Mouse (Mus musculus) heart, embryonic 12.5 days (tissue): ENCODE measurements at regions not wholly inside any gene's neighbourhood (a gene's known extent, or its start where the extent isn't known, plus 50 kb on each side); places are given as distances from the start of the nearest gene placed in this dataset.

ENCODE experiments used
- ATAC-seq: fragments of 200-750 bp; cut with Nextera tagmentation; 2 replicates; pipeline ENCODE4 v1.8.0; 2017; ENCODE audit warnings: moderate TSS enrichment, moderate library complexity; ENCODE audit not compliant: insufficient number of reproducible peaks, low FRiP score
- H3K27ac ChIP-seq: fragments of 300-500 bp; sonication (generic); 2 replicates; pipeline ENCODE4 v1.5.1; 2016; ENCODE audit warnings: mild to moderate bottlenecking, moderate library complexity; ENCODE audit not compliant: poor library complexity, severe bottlenecking
- H3K27me3 ChIP-seq: fragments of 300-500 bp; sonication (generic); replicated peaks from 2 replicates; pipeline ENCODE4 v1.6.1; 2016; ENCODE audit warnings: mild to moderate bottlenecking, moderate library complexity
- H3K36me3 ChIP-seq: fragments of 300-500 bp; sonication (generic); 2 replicates; pipeline ENCODE4 v1.6.1; 2016; ENCODE audit warnings: mild to moderate bottlenecking, moderate library complexity
- H3K4me1 ChIP-seq: fragments of 300-500 bp; sonication (generic); replicated peaks from 2 replicates; pipeline ENCODE4 v1.6.1; 2016; ENCODE audit warnings: mild to moderate bottlenecking
- H3K4me2 ChIP-seq: fragments of 300-500 bp; sonication (generic); 2 replicates; pipeline ENCODE4 v1.6.1; 2016; ENCODE audit warnings: mild to moderate bottlenecking, moderate library complexity
- H3K4me3 ChIP-seq: fragments of 300-500 bp; sonication (generic); 2 replicates; pipeline ENCODE4 v1.5.1; 2016; ENCODE audit warnings: mild to moderate bottlenecking
- H3K9ac ChIP-seq: fragments of 300-500 bp; sonication (generic); 2 replicates; pipeline ENCODE4 v1.6.1; 2016; ENCODE audit warnings: mild to moderate bottlenecking, moderate library complexity
- H3K9me3 ChIP-seq: fragments of 300-500 bp; sonication (generic); replicated peaks from 2 replicates; pipeline ENCODE4 v1.6.1; 2016; ENCODE audit warnings: mild to moderate bottlenecking, moderate library complexity
- WGBS: fragments of 180-500 bp; shearing (Covaris S2); methylation state at CpG from one replicate; pipeline ENCODE4 v1.1.7; 2016; 5-methylcytosine and 5-hydroxymethylcytosine counted together

DNA sequence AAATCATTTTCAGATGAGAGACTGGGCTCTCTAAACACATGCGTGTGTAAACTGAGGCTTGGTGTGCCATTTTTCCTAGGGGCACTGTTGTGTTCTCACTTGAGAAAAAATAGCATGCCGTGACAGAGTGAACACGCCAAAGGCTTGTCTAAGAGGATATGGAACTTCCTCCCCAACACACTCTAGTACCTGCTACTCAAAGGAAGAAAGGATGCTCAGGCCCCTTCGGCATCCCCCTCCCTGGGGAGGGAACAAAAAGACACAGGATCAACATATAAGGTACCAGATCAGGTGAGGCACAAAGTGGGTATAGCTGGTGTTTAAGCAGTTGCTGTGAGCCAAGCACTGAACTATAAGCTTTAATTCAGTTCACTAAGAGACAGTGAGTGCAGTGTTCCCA lies 74.0 kb upstream of the Sesn3 start:
- Histone ChIP-seq H3K27ac (no peak overlapping the region), H3K27me3 (no peaks in the 10 kb centered on the region), H3K4me2 (no peak overlapping the region), H3K9me3 (no peaks in the 10 kb centered on the region), H3K9ac (no peak overlapping the region), H3K36me3 (no peaks in the 10 kb centered on the region), H3K4me3 (no peak overlapping the region), H3K4me1 (peaks cover 20% of the 10 kb centered on the region)
- WGBS: 78% methylated on average over 4 of the region's 4 CpGs
- no peak for ATAC-seq

DNA sequence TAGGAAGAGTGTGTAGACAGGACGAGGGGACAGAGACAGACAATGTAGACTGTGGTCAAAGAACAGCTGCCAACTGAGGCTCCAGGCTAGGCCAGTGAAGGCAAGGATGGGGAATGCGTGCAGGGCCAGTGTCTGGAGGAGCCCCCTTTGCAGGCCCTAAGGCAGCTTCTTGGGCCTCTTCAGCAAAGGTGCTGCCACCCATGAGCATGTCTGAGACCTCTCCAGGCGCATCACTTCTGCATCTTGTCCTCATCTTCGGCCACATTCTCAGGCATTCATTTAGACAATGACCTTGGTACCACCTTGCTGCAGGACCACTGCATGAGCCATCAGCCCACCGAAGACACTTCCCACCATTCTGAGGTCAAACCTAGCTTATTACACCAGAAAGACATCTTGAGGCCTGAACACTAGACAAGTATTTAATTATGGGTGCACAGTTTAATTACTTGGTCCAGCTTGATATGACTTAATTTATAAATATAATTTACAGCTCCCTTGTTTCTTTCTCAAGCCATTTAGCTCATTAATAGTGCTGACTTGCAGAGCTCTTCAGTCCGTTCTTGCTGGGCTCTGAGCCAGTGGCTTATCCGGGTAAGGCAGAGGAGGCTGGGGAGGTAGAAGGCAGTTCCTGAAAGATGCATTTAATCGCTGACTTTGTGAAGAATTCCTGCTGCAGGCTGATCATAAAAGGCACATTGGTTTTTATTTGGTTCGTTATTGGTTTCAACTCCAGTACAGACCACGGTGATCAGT lies 72.1 kb upstream of the Sesn3 start:
- H3K9me3 ChIP-seq: no peaks in the 10 kb centered on the region
- no peak overlapping the region for H3K4me2 ChIP-seq
- no peaks in the 10 kb centered on the region for H3K27me3 ChIP-seq
- ATAC-seq: no peak
- WGBS: 68% methylated on average over 10 of the region's 10 CpGs
- no peak overlapping the region for H3K9ac ChIP-seq
- no peaks in the 10 kb centered on the region for H3K36me3 ChIP-seq
- peaks cover 22% of the 10 kb centered on the region for H3K4me1 ChIP-seq
- no peak overlapping the region for H3K27ac ChIP-seq
- no peak overlapping the region for H3K4me3 ChIP-seq

DNA sequence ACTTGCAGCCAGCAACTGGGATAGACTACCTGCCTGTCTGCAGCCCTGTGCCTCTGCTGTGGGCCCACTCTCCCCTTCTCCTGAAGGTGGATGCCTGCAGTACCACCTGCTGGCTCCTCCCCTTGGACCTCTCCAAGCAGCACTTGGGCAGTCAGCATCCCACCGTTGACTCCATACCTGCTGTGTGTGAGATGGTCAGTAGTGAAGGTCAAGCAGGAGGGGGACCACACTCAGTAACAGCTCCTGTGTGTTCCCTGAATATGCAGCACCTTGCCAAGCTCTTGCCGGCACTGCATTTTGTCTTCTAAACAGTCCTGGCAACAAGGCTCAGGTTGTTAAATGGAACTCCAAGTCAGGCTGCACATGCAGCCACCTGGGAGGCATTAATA lies 71.6 kb upstream of the Sesn3 start:
- Histone ChIP-seq H3K27ac (no peak overlapping the region), H3K4me2 (no peak overlapping the region), H3K27me3 (no peaks in the 10 kb centered on the region), H3K4me1 (peaks cover 23% of the 10 kb centered on the region), H3K9ac (no peak overlapping the region), H3K36me3 (no peaks in the 10 kb centered on the region), H3K9me3 (no peaks in the 10 kb centered on the region), H3K4me3 (no peak overlapping the region)
- WGBS: 79% methylated on average over 2 of the region's 2 CpGs
- no peak for ATAC-seq

DNA sequence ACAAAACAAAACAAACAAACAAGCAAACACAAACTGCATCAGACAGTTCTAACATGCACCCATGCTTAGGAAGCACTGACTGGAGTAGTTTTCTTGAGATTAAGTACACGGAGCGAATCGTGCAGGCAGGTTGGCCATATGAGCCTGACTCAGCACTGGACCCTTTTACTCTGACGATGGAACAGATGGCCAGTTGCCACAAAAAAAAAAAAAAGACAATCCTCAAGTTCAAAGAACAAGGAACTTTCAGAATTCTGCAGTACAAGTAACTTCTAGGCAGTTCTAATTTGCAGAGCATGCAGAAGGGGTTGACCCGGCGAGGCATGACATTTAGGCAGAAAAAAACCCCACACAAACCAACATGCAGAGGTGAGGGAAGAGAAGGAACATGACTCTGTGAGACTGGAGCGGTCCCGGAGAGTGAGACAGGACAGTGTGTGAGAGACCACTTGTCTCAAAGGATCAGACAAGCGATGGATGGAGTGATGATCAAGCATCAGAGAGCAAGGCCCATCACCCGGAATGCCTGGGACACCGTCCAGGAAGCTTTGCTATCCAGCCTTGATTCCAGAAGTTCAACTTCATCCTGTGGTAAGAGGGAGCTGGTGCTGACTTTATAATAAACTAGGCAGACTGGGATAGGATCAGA lies 71.0 kb upstream of the Sesn3 start:
- Histone ChIP-seq H3K9me3 (no peaks in the 10 kb centered on the region), H3K27me3 (no peaks in the 10 kb centered on the region), H3K4me3 (no peak overlapping the region), H3K4me2 (no peak overlapping the region), H3K27ac (no peak overlapping the region), H3K36me3 (no peaks in the 10 kb centered on the region), H3K4me1 (peaks cover 23% of the 10 kb centered on the region), H3K9ac (no peak overlapping the region)
- ATAC-seq: no peak
- 76% methylated on average over 11 of the region's 11 CpGs for WGBS

DNA sequence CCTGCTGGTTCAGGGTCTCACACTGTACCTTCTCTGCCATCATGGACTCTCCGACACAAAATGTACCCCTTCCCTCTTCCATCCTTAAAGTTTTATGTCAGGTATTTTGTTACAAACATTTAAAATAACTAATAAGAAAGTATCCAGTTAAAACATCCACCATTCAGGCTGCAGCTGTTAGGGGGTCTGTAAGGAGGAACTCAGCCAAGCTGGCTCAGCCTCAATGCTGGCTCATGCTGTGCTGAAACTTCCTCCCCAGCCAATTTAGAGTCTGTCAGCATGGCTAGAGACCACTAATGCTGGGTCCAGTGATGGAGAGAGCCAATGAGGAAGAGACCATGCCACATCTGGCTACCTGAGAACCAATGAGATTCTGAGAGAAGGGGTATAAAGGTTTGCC lies 70.0 kb upstream of the Sesn3 start:
- 85% methylated on average over 1 of the region's 1 CpGs for WGBS
- ATAC-seq: no peak
- no peak overlapping the region for H3K27ac ChIP-seq

DNA sequence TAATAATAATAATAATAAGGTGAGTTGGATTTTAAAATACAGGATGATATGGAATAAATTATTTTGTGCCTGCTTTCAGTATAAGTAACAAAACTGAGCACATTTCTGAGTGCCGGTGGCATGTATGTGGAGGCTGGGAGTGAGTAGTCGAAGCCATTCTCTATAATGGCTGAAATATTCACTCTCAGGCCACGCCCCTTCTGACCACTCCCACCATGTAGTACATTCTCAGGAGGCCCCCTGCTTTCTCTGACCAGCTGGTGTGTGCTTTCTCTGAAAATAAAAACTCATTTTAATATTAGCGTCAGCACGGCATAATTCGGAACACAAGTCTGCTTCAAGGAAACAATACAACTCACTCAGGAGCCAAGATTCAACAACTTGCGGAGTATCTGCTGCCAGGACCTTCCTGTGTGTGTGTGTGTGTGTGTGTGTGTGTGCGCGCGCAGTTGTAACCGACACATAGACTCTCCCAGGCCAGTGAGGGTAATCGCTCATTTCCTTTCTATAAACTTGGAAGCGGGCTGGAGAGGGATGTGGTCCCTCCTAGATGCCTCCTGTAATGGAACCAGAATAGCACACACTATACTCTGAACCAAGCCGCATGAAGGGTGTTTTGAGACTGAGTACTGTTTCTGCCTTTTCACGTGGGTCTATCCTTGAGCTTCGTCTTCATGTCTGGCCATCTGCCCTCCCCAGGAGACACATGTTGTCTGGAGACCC lies 67.9 kb upstream of the Sesn3 start:
- H3K9ac ChIP-seq: no peak overlapping the region
- H3K36me3 ChIP-seq: no peaks in the 10 kb centered on the region
- no peaks in the 10 kb centered on the region for H3K9me3 ChIP-seq
- ATAC-seq: no peak
- 81% methylated on average over 16 of the region's 16 CpGs for WGBS
- H3K27me3 ChIP-seq: no peaks in the 10 kb centered on the region
- no peak overlapping the region for H3K4me2 ChIP-seq
- H3K4me1 ChIP-seq: peaks cover 14% of the 10 kb centered on the region; the same call in 1 of the 2 replicates
- H3K27ac ChIP-seq: no peak overlapping the region
- H3K4me3 ChIP-seq: no peak overlapping the region

More for the DNA sequence above, 70.0 kb upstream of the Sesn3 start:
- H3K4me1 ChIP-seq: peaks cover 23% of the 10 kb centered on the region
- H3K9me3 ChIP-seq: no peaks in the 10 kb centered on the region
- no peak overlapping the region for H3K4me2 ChIP-seq
- no peaks in the 10 kb centered on the region for H3K27me3 ChIP-seq
- H3K9ac ChIP-seq: no peak overlapping the region
- H3K4me3 ChIP-seq: no peak overlapping the region
- no peaks in the 10 kb centered on the region for H3K36me3 ChIP-seq

DNA sequence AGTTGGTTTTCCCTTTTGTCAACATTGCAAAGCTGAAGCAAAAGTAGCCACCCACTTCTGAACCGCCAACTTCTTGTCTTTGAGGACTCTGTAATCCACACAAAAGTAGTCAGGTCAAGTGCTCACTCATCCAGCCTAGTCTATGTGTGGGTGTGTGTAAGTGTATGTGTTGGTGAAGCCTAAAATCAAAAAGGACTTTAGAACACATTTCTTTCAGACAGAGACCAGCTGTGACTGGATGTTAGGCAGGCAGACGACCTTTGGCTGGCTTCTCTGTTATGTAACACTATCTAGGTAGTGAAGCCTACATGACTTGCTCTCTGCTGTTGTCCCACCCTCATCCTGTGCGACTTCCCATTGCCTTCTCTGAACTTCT lies 67.3 kb upstream of the Sesn3 start:
- no peaks in the 10 kb centered on the region for H3K27me3 ChIP-seq
- ATAC-seq: no peak
- no peaks in the 10 kb centered on the region for H3K36me3 ChIP-seq
- H3K9me3 ChIP-seq: no peaks in the 10 kb centered on the region
- no peak overlapping the region for H3K4me2 ChIP-seq
- no peak overlapping the region for H3K9ac ChIP-seq
- no peak overlapping the region for H3K4me3 ChIP-seq
- peaks cover 12% of the 10 kb centered on the region; the same call in 1 of the 2 replicates for H3K4me1 ChIP-seq
- 54% methylated on average over 3 of the region's 3 CpGs for WGBS
- no peak overlapping the region for H3K27ac ChIP-seq

DNA sequence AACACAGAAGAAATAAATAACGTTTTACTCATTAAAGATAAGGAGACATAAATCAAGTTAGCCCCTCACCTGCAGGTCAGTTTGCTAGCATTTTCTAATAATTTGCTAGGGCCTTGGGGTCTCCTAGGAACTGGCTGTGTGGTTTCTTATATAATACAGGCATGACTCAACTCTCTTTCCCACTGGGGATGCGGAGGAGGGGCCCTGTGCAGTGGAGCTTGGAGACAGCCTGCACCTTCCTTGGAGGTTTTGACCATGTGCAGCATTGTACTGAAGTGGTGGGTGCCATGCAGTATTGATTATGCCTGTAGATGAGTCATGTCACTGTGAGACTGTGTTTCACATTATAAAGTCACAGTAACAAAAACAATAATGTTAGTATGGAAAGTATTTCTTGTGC lies 61.6 kb upstream of the Sesn3 start:
- no peak overlapping the region for H3K9ac ChIP-seq
- no peak for ATAC-seq
- no peaks in the 10 kb centered on the region for H3K4me1 ChIP-seq
- H3K36me3 ChIP-seq: no peaks in the 10 kb centered on the region
- WGBS: 77% methylated on average over 2 of the region's 2 CpGs
- no peaks in the 10 kb centered on the region for H3K27me3 ChIP-seq
- H3K9me3 ChIP-seq: no peaks in the 10 kb centered on the region
- H3K4me2 ChIP-seq: no peak overlapping the region
- no peak overlapping the region for H3K4me3 ChIP-seq
- H3K27ac ChIP-seq: no peak overlapping the region

DNA sequence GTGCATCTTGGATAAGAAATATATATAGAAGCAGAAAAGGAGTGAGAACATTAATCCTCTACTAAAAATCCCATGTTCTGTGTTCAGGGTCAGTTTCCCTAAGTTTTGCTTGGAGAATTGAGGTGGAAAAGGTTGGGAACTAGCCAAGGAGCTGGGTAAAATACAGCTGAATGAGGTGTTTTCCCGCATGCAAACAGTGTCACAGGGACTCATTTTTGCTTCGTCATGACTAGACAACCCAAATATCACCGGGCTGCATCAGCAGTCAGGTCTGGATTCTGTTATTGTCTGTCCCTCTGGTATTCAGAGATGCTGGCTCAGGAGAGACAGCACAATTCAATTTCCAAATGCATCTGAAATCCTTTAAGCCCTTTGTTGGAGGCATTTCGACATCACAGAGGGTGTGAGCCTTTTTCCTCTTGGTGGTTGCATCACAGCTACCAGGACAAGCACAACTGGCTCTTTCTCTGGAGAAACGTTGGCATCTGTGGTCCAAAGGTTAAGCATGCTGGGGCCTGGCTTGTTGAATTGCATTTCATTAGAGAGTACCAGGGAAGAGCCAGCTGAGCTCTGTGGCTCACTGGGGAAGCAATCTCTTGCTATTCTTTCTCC lies 59.6 kb upstream of the Sesn3 start:
- Histone ChIP-seq H3K9me3 (no peaks in the 10 kb centered on the region), H3K27ac (no peak overlapping the region), H3K4me2 (no peak overlapping the region), H3K4me3 (no peak overlapping the region), H3K4me1 (no peaks in the 10 kb centered on the region), H3K27me3 (no peaks in the 10 kb centered on the region), H3K36me3 (no peaks in the 10 kb centered on the region), H3K9ac (no peak overlapping the region)
- 56% methylated on average over 5 of the region's 5 CpGs for WGBS
- no peak for ATAC-seq

DNA sequence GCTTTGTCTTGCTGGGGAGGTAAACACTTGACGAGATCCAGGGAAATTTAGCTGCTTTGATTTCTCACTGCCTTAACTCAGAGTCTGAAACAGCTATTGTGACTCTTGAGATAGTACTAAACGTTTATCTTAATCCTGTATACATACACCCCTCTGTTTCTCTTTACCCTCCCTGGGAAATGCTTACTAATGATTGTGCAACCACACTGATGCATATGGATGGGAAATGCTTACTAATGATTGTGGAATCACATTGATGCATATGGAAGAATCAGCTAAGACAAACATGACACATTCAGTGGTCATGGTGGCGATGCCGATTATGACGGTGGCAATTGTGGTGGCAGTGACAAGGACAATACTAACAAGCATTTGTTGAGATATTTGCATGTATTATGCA lies 58.9 kb upstream of the Sesn3 start:
- Histone ChIP-seq H3K9ac (no peak overlapping the region), H3K36me3 (no peaks in the 10 kb centered on the region), H3K4me1 (no peaks in the 10 kb centered on the region), H3K9me3 (no peaks in the 10 kb centered on the region), H3K27ac (no peak overlapping the region), H3K4me2 (no peak overlapping the region), H3K4me3 (no peak overlapping the region), H3K27me3 (no peaks in the 10 kb centered on the region)
- WGBS: 63% methylated on average over 5 of the region's 5 CpGs
- ATAC-seq: no peak

DNA sequence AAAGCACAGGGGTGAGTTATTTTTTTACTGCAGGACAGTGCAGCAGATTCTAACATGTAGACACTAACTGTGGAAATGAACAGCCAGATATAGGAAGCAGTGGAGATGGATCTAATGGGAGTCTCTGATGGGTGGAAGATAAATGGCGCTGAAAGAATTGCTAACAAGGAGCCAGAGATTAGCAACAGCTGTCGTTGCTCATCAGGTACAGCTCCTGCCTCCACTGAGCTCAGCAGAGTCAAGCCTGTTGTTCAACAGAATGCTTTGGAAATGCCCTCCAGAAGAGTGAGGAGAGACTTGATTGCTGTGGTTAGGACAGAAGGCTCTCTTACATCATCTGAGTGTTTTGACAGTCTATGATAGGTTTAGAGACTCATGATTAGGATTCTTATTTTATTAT lies 51.9 kb upstream of the Sesn3 start:
- no peak overlapping the region for H3K27ac ChIP-seq
- 31% methylated on average over 2 of the region's 2 CpGs for WGBS

More for the DNA sequence above, 51.9 kb upstream of the Sesn3 start:
- no peak overlapping the region for H3K4me2 ChIP-seq
- H3K9me3 ChIP-seq: no peaks in the 10 kb centered on the region
- no peak overlapping the region for H3K9ac ChIP-seq
- no peaks in the 10 kb centered on the region for H3K27me3 ChIP-seq
- ATAC-seq: no peak
- H3K36me3 ChIP-seq: no peaks in the 10 kb centered on the region
- no peak overlapping the region for H3K4me3 ChIP-seq
- H3K4me1 ChIP-seq: no peaks in the 10 kb centered on the region
